Mouse (Mus musculus): ENCODE data around the gene Tubg2.

GRCm38 (mm10) chr11:101162301-101162700, 6.6 kb downstream of the Tubg2 start:
- TF ChIP-seq CTCF (IDR thresholded peaks at IDR 0.05; ENCODE audit: low read depth) (no peak), EP300 (IDR thresholded peaks at IDR 0.05; ENCODE audit: low read depth) (no peak)

All from liver, postnatal 0 days (tissue).